Mouse (Mus musculus) G1E (cell line): Measurements from ENCODE around the gene Lrrc75a. TPM values are rescaled to one million over a fixed set of nuclear protein-coding genes. Genes with fewer than 3 reads are reported as not detected.

Source experiments
- ATAC-seq: 2 replicates; pipeline ENCODE4 v1.8.0; 2016; ENCODE audit warnings: mild to moderate bottlenecking; ENCODE audit not compliant: insufficient number of reproducible peaks, poor library complexity, low FRiP score, severe bottlenecking; ENCODE audit errors: extremely low read depth
- DNase-seq: peaks from one replicate; pipeline ENCODE4 v3.0.0; 2012; ENCODE audit warnings: low spot score
- H3K27me3 ChIP-seq: 2 replicates; pipeline ENCODE4 v1.6.1; 2012; ENCODE audit warnings: mild to moderate bottlenecking, low read length, inconsistent platforms; ENCODE audit not compliant: insufficient read depth
- H3K36me3 ChIP-seq: replicated peaks from 2 replicates; pipeline ENCODE3; 2012; ENCODE audit warnings: mild to moderate bottlenecking, inconsistent platforms
- H3K4me1 ChIP-seq: 2 replicates; pipeline ENCODE4 v1.6.1; 2012; ENCODE audit warnings: low read depth, low read length, inconsistent platforms, mixed read lengths; ENCODE audit not compliant: insufficient read depth
- H3K4me3 ChIP-seq: 2 replicates; pipeline ENCODE4 v1.5.1; 2012; ENCODE audit warnings: low read depth, mild to moderate bottlenecking, inconsistent platforms, low read length, moderate library complexity, mixed read lengths
- H3K9me3 ChIP-seq: replicated peaks from 2 replicates; pipeline ENCODE4 v1.6.1; 2012; ENCODE audit warnings: inconsistent platforms
- CTCF ChIP-seq: IDR thresholded peaks from 2 replicates; pipeline ENCODE4 v1.5.1; 2012; ENCODE audit warnings: low read depth, low read length, inconsistent platforms, mixed read lengths
- GATA1 ChIP-seq: IDR thresholded peaks from 2 replicates; pipeline ENCODE4 v1.6.1; 2012; ENCODE audit warnings: borderline replicate concordance, low read length, inconsistent platforms, mixed read lengths
- GATA2 ChIP-seq: IDR thresholded peaks from 2 replicates; pipeline ENCODE4 v1.6.1; 2012; ENCODE audit warnings: low read depth, low read length, inconsistent platforms, borderline replicate concordance
- POLR2AphosphoS5 ChIP-seq: IDR thresholded peaks from 2 replicates; pipeline ENCODE4 v1.6.1; 2012; ENCODE audit warnings: low read depth, low read length, inconsistent platforms; ENCODE audit not compliant: insufficient replicate concordance
- TAL1 ChIP-seq: conservative IDR thresholded peaks from 2 replicates; pipeline ENCODE4 v1.6.1; 2012; ENCODE audit warnings: low read depth, low read length, inconsistent platforms, mixed read lengths
- polyA plus RNA-seq: library from polyadenylated mRNA; stranded (reverse); fragments of >175 nt; gene quantifications from 2 replicates; pipeline ENCODE4 v1.2.3, GENCODE M21; 2012
- total RNA-seq, 2 experiments: library from RNA; stranded (forward) in 1 of 2; stranded (reverse) in 1 of 2; fragments of 200-1000 nt in 1 of 2; fragments of >200 nt in 1 of 2; fragmentation: Nextera tagmentation in 1 of 2; gene quantifications; 2 replicates each; pipeline ENCODE4 v1.2.3; 2014 to 2017

Lrrc75a gene
- total and polyA plus RNA-seq, 3 experiments: 0.27 to 1.7 (median 0.30) TPM

GRCm38 (mm10) chr11:62574703-62575085, 73.6 kb downstream of the Lrrc75a start:
- Histone ChIP-seq H3K36me3 (peaks cover 22% of the 10 kb centered on the region), H3K9me3 (no peaks in the 10 kb centered on the region), H3K4me3 (peak overlapping the region; percentile 85), H3K4me1 (peaks cover 61% of the 10 kb centered on the region), H3K27me3 (no peaks in the 10 kb centered on the region)
- DNase-seq (no peak), ATAC-seq (no peak)
- TF ChIP-seq GATA1 (no peak), GATA2 (no peak), TAL1 (no peak), CTCF (no peak), POLR2AphosphoS5 (no peak)

DNA sequence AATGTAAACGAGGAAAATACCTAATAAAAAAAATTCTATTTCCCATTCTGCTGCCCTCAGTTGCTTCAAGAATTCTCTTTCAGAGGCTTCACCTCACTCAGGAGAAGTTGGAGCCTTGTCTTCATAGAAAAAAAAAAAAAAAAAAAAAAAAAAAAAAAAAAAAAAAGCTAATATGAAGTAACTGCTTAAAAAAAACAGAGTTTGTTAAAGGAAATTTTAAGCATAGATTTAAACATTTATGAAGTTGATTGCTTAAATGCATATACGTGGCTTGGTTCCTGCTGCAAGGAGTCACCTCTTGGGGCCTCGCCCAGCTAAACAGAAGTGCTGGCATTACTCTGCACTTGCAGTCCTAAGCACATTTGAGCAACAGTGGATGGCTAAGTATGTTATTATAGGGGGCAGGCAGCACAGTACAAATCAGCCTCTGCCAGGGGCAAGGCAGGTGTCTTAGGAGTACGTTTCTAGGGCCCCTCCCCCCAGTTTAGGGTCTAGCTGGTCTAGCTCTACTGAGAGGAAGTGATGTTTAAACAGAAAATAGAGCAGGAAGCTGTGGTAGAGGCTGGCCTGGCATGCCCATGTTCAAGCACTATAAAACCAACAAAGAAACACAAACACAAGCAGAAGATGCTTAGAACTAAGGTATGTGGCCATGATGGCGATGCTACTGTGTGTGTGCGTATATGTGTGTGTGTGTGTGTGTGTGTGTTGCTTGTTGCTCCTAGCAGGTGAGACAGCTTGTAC, 74.2 kb downstream of the Lrrc75a start, which contains the start of gene Trpv2:
Gene Trpv2, plus strand, starts transcription at position 528 of the 744 bp plus-strand sequence.
- ATAC-seq: no peak
- peaks cover 17% of the 10 kb centered on the region for H3K36me3 ChIP-seq
- H3K9me3 ChIP-seq: no peaks in the 10 kb centered on the region
- peak; percentile 66 for DNase-seq
- TF ChIP-seq GATA1: no peak
- TF ChIP-seq GATA2: no peak
- TF ChIP-seq TAL1: no peak
- TF ChIP-seq POLR2AphosphoS5: no peak
- TF ChIP-seq CTCF: no peak
- H3K4me1 ChIP-seq: peaks cover 56% of the 10 kb centered on the region
- H3K4me3 ChIP-seq: peak within 1 kb of the TSS; percentile 85
- no peaks in the 10 kb centered on the region for H3K27me3 ChIP-seq

DNA sequence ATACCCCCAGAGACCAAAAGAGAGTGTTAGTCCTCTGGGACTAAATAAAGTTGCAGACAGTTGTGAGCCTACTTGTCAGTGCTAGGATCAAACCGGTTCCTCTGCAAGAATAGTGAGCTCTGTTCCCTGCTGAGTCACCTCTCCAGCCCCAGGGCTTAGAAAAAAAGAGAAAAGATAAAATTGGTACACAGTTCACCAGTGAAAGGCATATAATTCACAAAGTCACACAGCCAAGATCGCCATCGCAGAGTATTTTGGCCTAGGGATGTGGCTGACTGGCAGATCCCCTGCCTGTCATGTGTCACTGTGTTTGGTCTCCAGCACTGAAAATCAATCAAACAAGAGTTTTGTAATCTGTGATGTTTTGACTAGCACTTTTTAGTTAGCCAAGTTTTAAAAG, 80.0 kb downstream of the Lrrc75a start:
- Histone ChIP-seq H3K9me3 (no peaks in the 10 kb centered on the region), H3K36me3 (no peaks in the 10 kb centered on the region), H3K27me3 (peaks cover 7% of the 10 kb centered on the region), H3K4me1 (peaks cover 18% of the 10 kb centered on the region), H3K4me3 (no peak overlapping the region)
- ATAC-seq (peak; percentile 8; the same call in 1 of the 2 replicates), DNase-seq (no peak)
- no peak for TF ChIP-seq TAL1
- TF ChIP-seq CTCF: no peak
- no peak for TF ChIP-seq POLR2AphosphoS5
- no peak for TF ChIP-seq GATA2
- no peak for TF ChIP-seq GATA1

GRCm38 (mm10) chr11:62566211-62566610, 82.1 kb downstream of the Lrrc75a start:
- TF ChIP-seq GATA1: no peak
- no peak for TF ChIP-seq POLR2AphosphoS5
- no peak for TF ChIP-seq GATA2
- no peaks in the 10 kb centered on the region for H3K9me3 ChIP-seq
- H3K27me3 ChIP-seq: peaks cover 7% of the 10 kb centered on the region
- H3K36me3 ChIP-seq: no peaks in the 10 kb centered on the region
- H3K4me1 ChIP-seq: peaks cover 14% of the 10 kb centered on the region
- ATAC-seq (no peak), DNase-seq (no peak)
- no peak overlapping the region for H3K4me3 ChIP-seq

GRCm38 (mm10) chr11:62565747-62566146, 82.6 kb downstream of the Lrrc75a start:
- ATAC-seq: no peak
- no peaks in the 10 kb centered on the region for H3K36me3 ChIP-seq
- DNase-seq: no peak

GRCm38 (mm10) chr11:62563590-62563989, 84.7 kb downstream of the Lrrc75a start:
- Histone ChIP-seq H3K36me3 (no peaks in the 10 kb centered on the region), H3K4me1 (peaks cover 30% of the 10 kb centered on the region), H3K4me3 (no peak overlapping the region), H3K27me3 (peaks cover 10% of the 10 kb centered on the region), H3K9me3 (peaks cover 3% of the 10 kb centered on the region)
- ATAC-seq (no peak), DNase-seq (no peak)
- TF ChIP-seq GATA2 (no peak), GATA1 (no peak), CTCF (no peak), TAL1 (no peak), POLR2AphosphoS5 (no peak)

More at GRCm38 (mm10) chr11:62565747-62566146, 82.6 kb downstream of the Lrrc75a start:
- Histone ChIP-seq H3K9me3 (no peaks in the 10 kb centered on the region), H3K4me3 (no peak overlapping the region), H3K4me1 (peaks cover 14% of the 10 kb centered on the region), H3K27me3 (peaks cover 7% of the 10 kb centered on the region)
- TF ChIP-seq GATA2 (no peak), GATA1 (no peak), CTCF (no peak), POLR2AphosphoS5 (no peak), TAL1 (no peak)
